Mouse (Mus musculus) heart, adult 2 months (tissue): ENCODE measurements around the gene Unc13b. TPM values are rescaled to one million over a fixed set of nuclear protein-coding genes. Genes with fewer than 3 reads are reported as not detected.

Source experiments
- DNase-seq, 2 experiments: peaks; one replicate each; pipeline ENCODE4 v3.0.0; 2021
- H3K27ac ChIP-seq: fragments of 200-600 bp; 2 replicates; pipeline ENCODE4 v1.8.1; 2022
- H3K27me3 ChIP-seq: fragments of 200-500 bp; 2 replicates; pipeline ENCODE4 v1.6.1; 2012; ENCODE audit warnings: mild to moderate bottlenecking, low read length, inconsistent platforms, mixed read lengths; ENCODE audit not compliant: control insufficient read depth, insufficient read depth
- H3K36me3 ChIP-seq: fragments of 200-500 bp; 2 replicates; pipeline ENCODE4 v1.6.1; 2012; ENCODE audit warnings: low read length, inconsistent platforms; ENCODE audit not compliant: control insufficient read depth, insufficient read depth
- H3K4me1 ChIP-seq: fragments of 200-500 bp; 2 replicates; pipeline ENCODE4 v1.6.1; 2011; ENCODE audit warnings: low read length; ENCODE audit not compliant: control insufficient read depth, insufficient read depth
- H3K4me3 ChIP-seq: fragments of 200-600 bp; 2 replicates; pipeline ENCODE4 v1.8.1; 2022
- H3K79me2 ChIP-seq: fragments of 200-500 bp; replicated peaks from 2 replicates; pipeline ENCODE4 v1.6.1; 2012; ENCODE audit warnings: mild to moderate bottlenecking, inconsistent platforms, low read length, moderate library complexity, mixed read lengths; ENCODE audit not compliant: control insufficient read depth, insufficient read depth
- H3K9ac ChIP-seq: fragments of 200-500 bp; 2 replicates; pipeline ENCODE4 v1.6.1; 2012; ENCODE audit warnings: low read depth, mild to moderate bottlenecking, control low read depth, inconsistent platforms, low read length, mixed read lengths
- CTCF ChIP-seq: fragments of 200-600 bp; IDR thresholded peaks from 2 replicates; pipeline ENCODE4 v1.8.1; 2022; ENCODE audit warnings: antibody characterized with exemption, mild to moderate bottlenecking, moderate library complexity
- EP300 ChIP-seq: fragments of 200-500 bp; IDR thresholded peaks from 2 replicates; pipeline ENCODE4 v1.6.1; 2011; ENCODE audit warnings: low read depth, low read length, control low read depth; ENCODE audit not compliant: insufficient read depth
- POLR2A ChIP-seq: fragments of 200-500 bp; IDR thresholded peaks from 2 replicates; pipeline ENCODE4 v1.6.1; 2011; ENCODE audit warnings: mild to moderate bottlenecking, low read depth, low read length, control low read depth; ENCODE audit not compliant: insufficient read depth
- WGBS: fragments of 180-500 bp; shearing (Covaris S2); methylation state at CpG from one replicate; pipeline ENCODE4 v1.1.7; 2018; 5-methylcytosine and 5-hydroxymethylcytosine counted together
- intact Hi-C: fragments of 180-260 bp; cut with DNase I; formaldehyde crosslinking; loops from one replicate; pipeline ENCODE4 v1.15.1; 2025
- long read RNA-seq: library from polyadenylated mRNA; stranded (forward); transcript quantifications from one replicate; pipeline ENCODE4 v2.0.0, GENCODE M21; 2021
- polyA plus RNA-seq: library from polyadenylated mRNA; depleted of rRNA; stranded (reverse); fragments of >200 nt; gene quantifications from 2 replicates; pipeline ENCODE4 v1.2.3, GENCODE M21; 2012; rRNA removed
- total RNA-seq, 2 experiments: library from RNA; stranded (reverse); gene quantifications; 2 replicates each; pipeline ENCODE4 v1.2.3; 2021

Gene Unc13b
- total RNA-seq, result 10 to 100 TPM in 1 of 2 experiments, 1 to 10 TPM in 1; 10.0 to 10.9 TPM
- polyA plus RNA-seq, result 6.7 and 11.7 TPM in 2 replicates
- long read RNA-seq, full-length matches to known transcripts, result 1 of 2 reads
- long read RNA-seq, partial matches to known transcripts, result 0 of 2 reads
- long read RNA-seq, other reads (novel, unspliced or antisense), result 1 of 2 reads

DNA sequence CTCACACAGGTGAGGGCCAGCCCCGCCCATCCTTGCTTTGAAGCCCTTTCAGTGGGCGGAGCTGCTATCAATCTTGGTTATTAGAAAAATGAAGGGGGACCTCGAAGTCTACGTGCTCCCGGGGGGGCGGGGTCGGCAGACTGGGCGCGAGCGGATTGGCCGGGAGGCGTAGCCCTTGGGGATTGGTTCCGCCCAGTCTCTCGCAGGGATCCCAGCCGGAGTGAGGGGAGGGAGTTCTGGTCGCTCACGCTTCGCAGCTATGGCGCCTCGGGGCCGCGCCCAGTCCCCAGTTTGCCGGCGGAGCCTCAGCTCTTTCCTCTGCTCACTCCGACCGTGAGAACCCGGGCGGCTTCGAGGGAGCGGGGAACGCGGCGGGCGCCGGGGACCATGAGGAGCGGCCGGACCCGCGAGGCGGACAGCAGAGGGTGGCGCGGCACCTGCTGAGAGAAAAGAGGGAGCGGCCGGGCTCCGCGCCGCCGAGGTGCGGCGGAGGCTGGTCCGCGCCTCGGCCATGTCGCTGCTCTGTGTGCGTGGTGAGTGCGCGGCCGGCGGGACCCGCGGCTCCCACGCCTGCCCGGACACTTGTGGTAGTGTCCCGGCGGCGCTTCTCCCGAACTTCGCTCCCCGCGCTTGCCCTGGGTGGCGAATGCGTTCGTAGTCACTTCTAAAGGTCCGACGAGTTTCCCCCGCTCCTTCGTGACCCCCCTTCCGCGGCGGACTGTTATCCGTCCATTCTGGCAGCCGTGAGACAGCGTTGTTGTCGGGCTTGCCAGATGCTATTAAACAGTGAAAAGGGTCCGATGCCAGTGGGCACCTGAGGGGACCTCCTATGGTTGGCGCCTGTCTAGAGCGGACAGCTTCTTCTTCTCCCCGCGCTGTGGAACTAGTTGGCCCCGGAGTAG lies at the start of gene Unc13b:
TSS of gene Unc13b (plus strand) at position 201 of the 902 bp plus-strand sequence.
- WGBS, result under 1% methylated on average over 84 of the region's 90 CpGs
- intact Hi-C loops, result no loop called here
- DNase-seq, result peak; percentile 90 to 93

DNA sequence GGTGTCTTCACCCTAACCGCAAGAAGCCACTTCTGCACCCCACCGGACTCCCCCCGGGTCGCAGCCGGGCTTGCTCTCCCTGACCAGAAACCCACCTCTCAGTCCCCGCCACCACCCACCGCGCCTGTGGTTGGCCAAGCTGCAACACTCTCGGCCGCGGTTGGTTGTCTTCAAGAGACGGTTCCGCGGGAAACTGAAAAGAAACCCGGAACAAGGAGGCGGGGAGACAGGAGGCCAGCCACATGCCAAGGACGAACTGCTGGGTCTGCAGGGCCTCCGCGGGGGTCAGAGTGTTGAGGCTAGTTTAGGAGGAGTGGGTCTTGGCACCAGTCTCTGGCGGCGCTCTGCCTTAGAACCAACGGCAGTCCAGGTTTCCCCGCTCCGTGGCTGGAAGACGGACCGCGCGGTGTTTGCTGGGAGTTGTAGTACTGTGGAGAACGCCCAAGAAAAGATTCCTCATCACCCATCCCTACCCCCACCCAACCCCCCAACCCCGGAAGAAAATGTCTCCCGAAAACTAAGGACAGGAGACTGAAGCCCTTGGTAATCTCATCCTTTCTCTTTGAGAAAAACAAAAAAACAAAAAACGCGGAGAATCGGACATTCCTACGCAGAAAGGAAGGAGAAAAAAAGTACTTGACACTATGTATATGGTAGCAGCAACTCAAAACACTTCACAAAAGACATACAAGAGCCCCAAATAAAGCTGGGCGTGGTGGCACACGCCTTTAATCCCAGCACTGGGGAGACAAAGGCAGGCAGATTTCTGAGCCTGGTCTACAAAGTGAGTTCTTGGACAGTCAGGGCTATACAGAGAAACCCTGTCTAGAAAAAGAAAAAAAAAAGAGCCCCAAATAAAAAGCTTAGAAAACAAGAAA lies 48.4 kb upstream of the Unc13b start, which contains the start of gene Fancg:
TSS of gene Fancg (minus strand) at position 346 of the 878 bp plus-strand sequence.
- H3K27ac ChIP-seq, result peak within 1 kb of the TSS; percentile 68
- H3K4me3 ChIP-seq, result peak within 1 kb of the TSS; percentile 95
- peak within 1 kb of the TSS; percentile 57 for H3K9ac ChIP-seq
- peaks cover 4% of the 10 kb centered on the region; the same call in 1 of the 2 replicates for H3K4me1 ChIP-seq
- H3K79me2 ChIP-seq, result no peaks in the 10 kb centered on the region
- no peaks in the 10 kb centered on the region for H3K27me3 ChIP-seq
- TF ChIP-seq EP300 (0 out of 2 replicates have a peak, but pooled peaks have one; percentile 38), CTCF (no peak), POLR2A (0 out of 2 replicates have a peak, but pooled peaks have one; percentile 16)
- H3K36me3 ChIP-seq, result no peaks in the 10 kb centered on the region
- DNase-seq, result peak; percentile 88 to 89
- WGBS, result under 1% methylated on average over 37 of the region's 37 CpGs
- intact Hi-C loops, result no loop called here

More for the DNA sequence above, at the start of gene Unc13b:
- Histone ChIP-seq H3K4me3 (peak within 1 kb of the TSS; percentile 89), H3K27ac (peak within 1 kb of the TSS; percentile 80), H3K36me3 (no peaks in the 10 kb centered on the region; the same call in 1 of the 2 replicates), H3K27me3 (no peaks in the 10 kb centered on the region), H3K4me1 (no peaks in the 10 kb centered on the region; the same call in 1 of the 2 replicates), H3K9ac (peak within 1 kb of the TSS; percentile 86), H3K79me2 (no peaks in the 10 kb centered on the region)
- TF ChIP-seq CTCF, result no peak
- TF ChIP-seq EP300, result no peak
- peak; percentile 81 for TF ChIP-seq POLR2A

DNA sequence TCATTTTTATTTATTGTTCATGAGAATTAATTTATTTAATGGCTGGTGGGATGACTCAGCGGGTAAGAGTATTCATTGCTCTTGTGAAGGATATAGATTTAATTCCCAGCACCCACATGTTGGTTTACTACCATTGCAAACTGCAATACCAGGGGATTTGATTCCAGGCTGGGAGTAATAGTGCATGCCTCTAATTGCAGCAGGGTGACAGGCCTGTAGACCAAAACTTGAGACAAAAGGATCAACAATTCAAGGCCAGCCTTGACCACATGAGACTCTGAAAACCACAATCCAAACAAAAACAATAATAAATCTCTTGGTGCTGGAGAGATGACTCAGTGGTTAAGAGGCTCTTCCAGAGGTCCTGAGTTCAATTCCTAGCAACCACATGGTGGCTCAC lies 46.7 kb upstream of the Unc13b start:
- H3K4me1 ChIP-seq, result peaks cover 4% of the 10 kb centered on the region; the same call in 1 of the 2 replicates
- no peak overlapping the region for H3K27ac ChIP-seq
- no peaks in the 10 kb centered on the region for H3K36me3 ChIP-seq
- intact Hi-C loops, result no loop called here
- TF ChIP-seq CTCF (no peak), EP300 (no peak), POLR2A (no peak)
- no peak overlapping the region for H3K4me3 ChIP-seq
- 96% methylated on average over 1 of the region's 1 CpGs for WGBS
- no peaks in the 10 kb centered on the region for H3K79me2 ChIP-seq
- DNase-seq, result no peak
- no peak overlapping the region for H3K9ac ChIP-seq
- no peaks in the 10 kb centered on the region for H3K27me3 ChIP-seq

DNA sequence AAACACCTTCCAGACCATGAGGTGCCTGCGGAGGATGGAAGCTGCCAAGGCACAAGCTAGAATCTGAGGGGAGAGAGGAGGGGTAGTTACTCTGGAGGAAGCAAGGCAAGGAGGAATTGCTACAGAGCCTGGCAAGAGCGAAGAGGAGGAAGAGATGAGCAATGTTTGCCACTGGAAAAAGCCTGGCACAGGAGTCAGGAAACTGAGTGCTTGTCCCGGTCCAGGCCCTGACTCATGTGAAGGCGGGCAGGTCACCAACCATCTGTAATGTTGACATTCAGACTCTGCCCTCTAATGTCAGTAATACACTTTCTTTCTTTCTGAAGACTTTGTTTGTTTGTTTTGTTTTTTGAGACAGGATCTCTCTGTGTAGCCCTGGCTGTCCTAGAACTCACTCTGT lies 40.6 kb upstream of the Unc13b start:
- WGBS, result 82% methylated on average over 4 of the region's 4 CpGs
- Histone ChIP-seq H3K4me1 (no peaks in the 10 kb centered on the region), H3K9ac (no peak overlapping the region), H3K4me3 (no peak overlapping the region), H3K79me2 (no peaks in the 10 kb centered on the region), H3K27me3 (no peaks in the 10 kb centered on the region), H3K36me3 (no peaks in the 10 kb centered on the region), H3K27ac (no peak overlapping the region)
- intact Hi-C loops, result no loop called here
- DNase-seq, result no peak
- TF ChIP-seq POLR2A (no peak), EP300 (no peak), CTCF (no peak)

DNA sequence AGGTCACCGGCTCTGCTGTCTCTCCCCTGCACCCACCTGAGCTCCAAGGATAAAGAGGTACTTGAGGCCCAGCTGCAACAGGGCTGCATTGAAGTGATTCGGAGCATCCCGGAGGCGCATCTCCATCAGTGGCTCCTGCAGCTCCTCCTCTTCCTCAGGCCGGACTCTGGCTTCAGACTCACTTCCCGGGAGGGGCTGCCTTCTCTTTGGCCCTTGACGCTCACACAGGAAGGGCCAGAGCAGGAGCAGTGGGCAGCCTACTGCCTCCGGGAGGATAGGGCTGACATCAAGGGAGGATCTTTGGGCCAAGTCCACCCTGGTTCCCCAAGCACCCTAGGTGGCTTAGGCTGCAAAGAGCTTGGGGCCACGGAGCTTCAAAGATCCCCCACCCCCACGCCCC lies 39.6 kb upstream of the Unc13b start:
- no peaks in the 10 kb centered on the region for H3K4me1 ChIP-seq
- H3K9ac ChIP-seq, result no peak overlapping the region
- no peak for DNase-seq
- H3K79me2 ChIP-seq, result no peaks in the 10 kb centered on the region
- intact Hi-C loops, result no loop called here
- H3K36me3 ChIP-seq, result no peaks in the 10 kb centered on the region
- H3K4me3 ChIP-seq, result peak overlapping the region; percentile 14; the same call in 1 of the 2 replicates
- H3K27ac ChIP-seq, result peak overlapping the region; percentile 40; the same call in 1 of the 2 replicates
- WGBS, result 69% methylated on average over 10 of the region's 10 CpGs
- TF ChIP-seq POLR2A, result no peak
- TF ChIP-seq CTCF, result no peak
- no peak for TF ChIP-seq EP300
- no peaks in the 10 kb centered on the region for H3K27me3 ChIP-seq
